Mouse (Mus musculus) liver, embryonic 14.5 days (tissue): ENCODE data around the gene Mex3a. TPM values are rescaled to one million over a fixed set of nuclear protein-coding genes. Genes with fewer than 3 reads are reported as not detected.
A peak's percentile ranks its signal among the peaks of the same experiment; 100 is the strongest.

Experiments used
- ATAC-seq: fragments of 200-750 bp; cut with Nextera tagmentation; 2 replicates; pipeline ENCODE4 v1.8.0; 2017; ENCODE audit warnings: moderate number of reproducible peaks, mild to moderate bottlenecking, moderate library complexity; ENCODE audit not compliant: insufficient read depth
- DNase-seq, 3 experiments: peaks; one replicate each; pipeline ENCODE4 v3.0.0-alpha.2; 2012 to 2013; ENCODE audit warnings: low read depth in 3 of 3, low spot score in 3 of 3
- H3K27ac ChIP-seq: fragments of 300-500 bp; sonication (generic); 2 replicates; pipeline ENCODE4 v1.5.1; 2014; ENCODE audit warnings: moderate library complexity, mild to moderate bottlenecking, control low read depth, inconsistent platforms
- H3K27me3 ChIP-seq: fragments of 300-500 bp; sonication (generic); 2 replicates; pipeline ENCODE4 v1.6.1; 2014; ENCODE audit warnings: mild to moderate bottlenecking, low read length, moderate library complexity; ENCODE audit not compliant: control insufficient read depth, insufficient read depth
- H3K36me3 ChIP-seq: fragments of 300-500 bp; sonication (generic); replicated peaks from 2 replicates; pipeline ENCODE4 v1.6.1; 2014; ENCODE audit warnings: low read depth; ENCODE audit not compliant: control insufficient read depth, insufficient read depth
- H3K4me1 ChIP-seq, 2 experiments: fragments of 200-500 bp in 1 of 2; fragments of 300-500 bp in 1 of 2; sonication (generic) in 1 of 2; replicated peaks; 2 replicates each; pipeline ENCODE4 v1.6.1; 2012 to 2014; ENCODE audit warnings: antibody characterized with exemption in 1 of 2, inconsistent platforms in 1 of 2, low read length in 1 of 2; ENCODE audit not compliant: control insufficient read depth in 2 of 2, insufficient read depth in 2 of 2
- H3K4me2 ChIP-seq: fragments of 300-500 bp; sonication (generic); 2 replicates; pipeline ENCODE4 v1.6.1; 2014; ENCODE audit warnings: low read depth, mild to moderate bottlenecking, control low read depth, moderate library complexity
- H3K4me3 ChIP-seq, 2 experiments: fragments of 200-500 bp in 1 of 2; fragments of 300-500 bp in 1 of 2; sonication (generic) in 1 of 2; 2 replicates each; pipeline ENCODE4 v1.5.1; 2012 to 2014; ENCODE audit warnings: low read depth in 2 of 2, low read length in 2 of 2, mild to moderate bottlenecking in 2 of 2, control low read depth in 1 of 2, inconsistent platforms in 1 of 2, moderate library complexity in 1 of 2; ENCODE audit not compliant: insufficient read depth in 1 of 2
- H3K9ac ChIP-seq: fragments of 300-500 bp; sonication (generic); replicated peaks from 2 replicates; pipeline ENCODE4 v1.6.1; 2014; ENCODE audit warnings: mild to moderate bottlenecking, control low read depth, moderate library complexity
- H3K9me3 ChIP-seq: fragments of 300-500 bp; sonication (generic); 2 replicates; pipeline ENCODE4 v1.6.1; 2016; ENCODE audit warnings: low read length, mixed read lengths; ENCODE audit not compliant: control insufficient read depth
- CTCF ChIP-seq: IDR thresholded peaks from 2 replicates; pipeline ENCODE4 v1.5.1; 2016; ENCODE audit warnings: antibody characterized with exemption, low read depth, control low read depth
- EP300 ChIP-seq: IDR thresholded peaks from 2 replicates; pipeline ENCODE4 v1.6.1; 2016; ENCODE audit warnings: antibody characterized with exemption, low read depth
- WGBS: fragments of 180-500 bp; shearing (Covaris S2); extraction: QIAGEN DNeasy Blood & Tissue Kit; methylation state at CpG from one replicate; pipeline ENCODE4 v1.1.7; 2014; ENCODE audit not compliant: insufficient replicate concordance; 5-methylcytosine and 5-hydroxymethylcytosine counted together
- polyA plus RNA-seq, 2 experiments: library from polyadenylated mRNA; depleted of rRNA in 1 of 2; stranded (reverse) in 1 of 2; unstranded in 1 of 2; fragments of >200 nt; fragmentation: Nextera tagmentation in 1 of 2; extraction: Ambion mirVana in 1 of 2; gene quantifications; 2 replicates each; pipeline versions ENCODE4 v1.2.1 to v1.2.3; 2012 to 2014

The Mex3a gene
- polyA plus RNA-seq, 2 experiments, result 0.74 to 1.1 TPM

DNA sequence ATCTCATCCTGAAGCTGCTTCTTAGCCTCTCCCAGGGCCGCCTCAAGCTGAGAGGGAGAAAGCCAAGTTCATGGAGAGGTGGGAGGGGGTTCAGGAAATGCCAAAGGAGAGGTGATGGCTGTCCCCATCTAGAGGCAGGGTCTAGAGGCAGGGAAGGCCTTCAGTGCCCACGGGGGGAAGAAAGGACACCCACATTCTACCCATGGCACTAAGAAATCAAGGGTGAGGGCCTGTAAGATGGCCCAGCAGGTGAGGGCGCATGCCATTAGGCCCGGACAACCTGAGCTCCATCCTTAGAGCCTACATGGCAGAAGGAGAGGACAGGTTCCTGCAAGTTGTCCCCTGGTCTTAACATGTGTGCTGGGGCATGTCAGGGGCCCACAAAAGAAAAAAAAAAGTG is 45.3 kb upstream of the Mex3a start:
- 76% methylated on average over 4 of the region's 4 CpGs for WGBS
- H3K4me1 ChIP-seq, result peaks cover 9 to 16% of the 10 kb centered on the region in 2 experiments
- TF ChIP-seq EP300 (no peak), CTCF (no peak)
- no peak overlapping the region for H3K27ac ChIP-seq
- no peaks in the 10 kb centered on the region for H3K9me3 ChIP-seq
- H3K4me2 ChIP-seq, result no peak overlapping the region
- no peak for ATAC-seq
- DNase-seq, result no peak
- peaks cover 61% of the 10 kb centered on the region for H3K36me3 ChIP-seq
- no peak overlapping the region for H3K4me3 ChIP-seq
- H3K9ac ChIP-seq, result no peak overlapping the region
- no peaks in the 10 kb centered on the region for H3K27me3 ChIP-seq

DNA sequence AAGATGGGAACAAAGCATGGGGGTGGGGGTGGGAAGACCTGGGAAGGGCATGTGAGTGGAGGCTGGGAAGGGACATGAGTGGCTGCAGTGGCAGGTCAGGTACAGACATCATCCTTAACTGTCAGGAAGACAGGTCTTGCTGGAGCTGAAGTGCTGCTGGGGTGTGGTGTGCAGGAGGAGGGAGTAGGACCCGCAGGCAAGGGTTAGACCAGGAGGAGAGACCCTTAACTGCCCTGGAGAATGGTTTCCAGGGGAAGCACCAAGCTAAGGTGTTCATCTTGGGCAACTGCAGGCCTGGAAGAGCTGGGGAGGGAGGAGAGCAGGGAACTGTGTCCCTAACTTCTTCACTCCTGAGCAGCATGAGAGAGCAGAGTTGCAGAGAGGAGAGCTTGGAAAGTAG is 44.8 kb upstream of the Mex3a start:
- Histone ChIP-seq H3K9ac (no peak overlapping the region), H3K27me3 (no peaks in the 10 kb centered on the region), H3K27ac (no peak overlapping the region), H3K36me3 (peaks cover 56% of the 10 kb centered on the region), H3K9me3 (no peaks in the 10 kb centered on the region), H3K4me3 (no peak overlapping the region), H3K4me2 (no peak overlapping the region), H3K4me1 (peaks cover 12 to 18% of the 10 kb centered on the region in 2 experiments)
- TF ChIP-seq CTCF (no peak), EP300 (no peak)
- ATAC-seq, result no peak
- 76% methylated on average over 1 of the region's 1 CpGs for WGBS
- no peak for DNase-seq

DNA sequence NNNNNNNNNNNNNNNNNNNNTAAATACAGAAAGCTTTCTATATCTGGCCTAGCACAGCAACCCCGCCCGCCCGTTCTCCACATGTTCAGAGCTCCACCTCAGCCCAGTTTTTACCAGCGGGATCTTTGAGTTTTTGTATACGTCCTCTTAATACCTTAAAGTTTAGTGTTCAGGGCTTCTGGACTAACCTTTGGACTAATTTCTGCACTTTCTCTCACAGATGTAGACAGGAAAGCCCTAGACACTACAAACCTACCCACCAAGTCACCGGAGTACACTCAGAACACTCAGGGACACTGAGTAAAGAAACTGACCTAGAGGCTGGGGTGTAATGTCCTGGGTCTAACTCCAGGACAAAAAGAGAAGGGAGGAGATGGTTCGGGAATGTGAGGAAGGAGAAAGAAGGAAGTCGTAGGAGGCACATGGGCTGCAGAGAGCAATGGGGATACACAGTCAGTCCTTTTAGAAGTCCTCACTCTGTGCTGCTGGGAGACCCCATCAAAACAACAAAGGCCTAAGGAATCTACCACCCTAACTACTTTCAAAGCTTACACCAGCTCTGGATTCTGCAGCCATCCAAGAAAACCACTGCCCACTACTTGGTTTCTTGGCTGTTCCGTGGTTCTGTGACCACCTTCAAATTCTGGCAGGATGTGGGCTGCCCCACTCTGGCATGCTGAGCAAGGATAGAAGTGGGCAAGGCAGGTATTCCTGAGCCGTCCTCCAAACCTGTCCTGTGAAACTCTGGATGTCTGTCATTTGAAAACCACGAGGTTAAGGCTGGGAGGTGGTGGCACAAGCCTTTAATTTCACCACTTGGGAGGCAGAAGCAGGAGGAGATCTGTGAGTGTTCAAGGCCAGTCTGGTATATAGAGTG is 38.3 kb upstream of the Mex3a start:
- TF ChIP-seq EP300 (no peak), CTCF (no peak)
- H3K9me3 ChIP-seq, result no peaks in the 10 kb centered on the region
- peaks cover 67 to 70% of the 10 kb centered on the region in 2 experiments for H3K4me1 ChIP-seq
- peak overlapping the region in 1 of 2 experiments; percentile 3; a peak in 1 of 4 replicates for H3K4me3 ChIP-seq
- ATAC-seq (no peak), DNase-seq (no peak)
- no peaks in the 10 kb centered on the region for H3K27me3 ChIP-seq
- H3K9ac ChIP-seq, result peak overlapping the region; percentile 86
- peaks cover 26% of the 10 kb centered on the region for H3K36me3 ChIP-seq
- H3K4me2 ChIP-seq, result peak overlapping the region; percentile 99
- 33% methylated on average over 11 of the region's 11 CpGs for WGBS
- peak overlapping the region; percentile 94 for H3K27ac ChIP-seq

DNA sequence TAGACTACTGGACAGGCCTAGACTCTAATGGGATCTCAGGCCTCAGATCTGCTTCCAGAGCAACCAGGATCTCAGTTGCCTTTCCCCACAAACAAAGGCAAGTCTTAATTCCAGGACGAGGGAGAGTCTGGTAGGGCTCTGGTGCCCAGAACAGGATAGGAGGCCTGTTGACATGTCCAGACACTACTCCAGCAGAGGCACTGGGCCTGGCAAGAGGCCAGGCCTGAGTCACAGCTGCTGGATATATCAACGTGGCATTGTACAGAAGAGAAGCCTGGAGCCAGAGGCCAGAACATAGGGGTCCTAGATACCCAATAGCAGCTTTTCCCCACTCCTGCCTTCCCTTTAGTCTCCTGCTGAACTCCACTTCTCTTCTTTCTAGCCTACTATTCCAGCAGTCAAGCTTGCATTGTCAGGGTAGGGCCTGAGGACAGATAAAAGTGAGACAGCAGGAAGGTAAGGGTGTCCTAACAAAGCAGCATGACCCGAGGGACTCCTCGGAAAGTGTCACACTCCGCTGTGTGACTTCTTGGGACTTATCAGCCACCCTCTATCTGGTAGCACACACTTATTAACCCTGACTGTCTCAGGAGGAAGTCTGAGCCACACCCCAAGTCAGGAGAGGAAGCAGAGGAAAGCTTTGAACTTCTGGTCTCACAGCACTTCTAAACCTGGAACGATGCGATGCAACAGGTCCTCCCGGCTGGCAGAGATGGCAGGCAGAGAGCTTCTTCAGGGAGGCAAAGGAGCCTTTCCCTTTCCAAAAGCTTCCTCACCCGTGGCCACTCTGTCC is 37.2 kb upstream of the Mex3a start:
- Histone ChIP-seq H3K4me1 (peaks cover 72 to 73% of the 10 kb centered on the region in 2 experiments), H3K36me3 (peaks cover 34% of the 10 kb centered on the region), H3K27ac (peak overlapping the region; percentile 94), H3K9me3 (no peaks in the 10 kb centered on the region), H3K4me3 (peak overlapping the region; percentile 20 to 33; a peak in 3 of 4 replicates), H3K9ac (peak overlapping the region; percentile 55), H3K4me2 (peak overlapping the region; percentile 99), H3K27me3 (no peaks in the 10 kb centered on the region)
- DNase-seq (peak; percentile 65 to 73 (median 72)), ATAC-seq (peak; percentile 48)
- WGBS, result 10% methylated on average over 9 of the region's 9 CpGs
- TF ChIP-seq CTCF (no peak), EP300 (no peak)
